Comparison of ENCODE assay signal across 26 mouse cellular contexts in the genomic region with DNA sequence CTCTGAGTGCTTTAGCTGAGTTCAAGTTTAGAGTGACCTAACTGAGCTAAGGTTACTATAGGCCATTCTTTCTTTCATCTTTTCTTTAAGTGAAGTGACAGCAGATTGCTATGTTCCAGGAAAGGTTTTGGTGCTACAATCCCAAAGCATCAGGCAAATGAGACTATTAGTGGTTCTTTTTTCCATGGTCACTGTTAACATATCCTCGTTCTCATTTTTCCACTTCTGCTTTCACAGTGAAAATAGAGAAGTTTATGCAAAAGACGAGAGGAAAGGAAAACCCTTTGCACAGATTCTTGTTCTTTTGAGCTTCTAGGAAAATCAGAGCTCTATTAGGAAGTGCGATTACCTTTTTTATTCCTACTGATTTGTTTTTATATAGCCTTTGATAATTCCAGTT. TPM values are rescaled to one million over a fixed set of nuclear protein-coding genes. Genes with fewer than 3 reads are reported as not detected.
"Had no signal": no experiment of that assay in that cellular context is flagged by ENCODE, and none has a peak within 500 bp of the region (broad histone marks: within the 10 kb centered on the region; RNA-seq: fewer than 3 reads in every experiment).

No protein-coding gene starts in this region.

- H3K27ac ChIP-seq: kidney, embryonic 15.5 days; limb, embryonic 12.5 days; limb, embryonic 15.5 days; liver, embryonic 13.5 days; stomach, postnatal 0 days had no signal

- H3K9me3 ChIP-seq: kidney, embryonic 15.5 days; limb, embryonic 12.5 days; limb, embryonic 15.5 days; liver, embryonic 13.5 days had no signal

- H3K4me1 ChIP-seq: kidney, embryonic 15.5 days; limb, embryonic 12.5 days; limb, embryonic 15.5 days; liver, embryonic 13.5 days had no signal

- H3K9ac ChIP-seq: kidney, embryonic 15.5 days; limb, embryonic 12.5 days; limb, embryonic 15.5 days; liver, embryonic 13.5 days had no signal

- ATAC-seq: intestine, embryonic 16.5 days had no signal

- H3K36me3 ChIP-seq: kidney, embryonic 15.5 days; limb, embryonic 12.5 days; limb, embryonic 15.5 days; liver, embryonic 13.5 days had no signal

- H3K4me2 ChIP-seq: kidney, embryonic 15.5 days; limb, embryonic 12.5 days; limb, embryonic 15.5 days; liver, embryonic 13.5 days; midbrain, embryonic 11.5 days had no signal

- H3K27me3 ChIP-seq: kidney, embryonic 15.5 days; limb, embryonic 12.5 days; limb, embryonic 15.5 days; liver, embryonic 13.5 days had no signal

- H3K4me3 ChIP-seq: kidney, embryonic 15.5 days; limb, embryonic 12.5 days; limb, embryonic 15.5 days; liver, embryonic 13.5 days had no signal

- DNase-seq: kidney, adult 8-10 months; kidney, postnatal 10 days; kidney, postnatal 36 days; left cerebral cortex, postnatal 4 days; liver, embryonic 13.5 days; lung, adult 2 months; lung, postnatal 14 days; lung, postnatal 4 days; midbrain, embryonic 14.5 days; thymus, adult 2 months; thymus, postnatal 14 days; thymus, postnatal 4 days had no signal

RNA-seq across cellular contexts. Expression of gene Tnfsf18, which starts 22.9 kb away (rescaled TPM):
- total RNA-seq: layer of hippocampus, adult 18-20 months; left cerebral cortex, adult 8-10 months; left cerebral cortex, postnatal 14 days; left cerebral cortex, postnatal 4 days; megakaryocyte-erythroid progenitor cell, adult 5-6 weeks; midbrain, postnatal 0 days had no signal
- polyA plus RNA-seq: intestine, embryonic 16.5 days; limb, embryonic 12.5 days; liver, embryonic 13.5 days; lung, adult 2 months; midbrain, embryonic 14.5 days; midbrain, postnatal 0 days; neural tube, embryonic 11.5 days; neural tube, embryonic 14.5 days; small intestine, adult 2 months; stomach, postnatal 0 days had no signal
